Mouse (Mus musculus): ENCODE data around the gene Msi2. TPM values are rescaled to one million over a fixed set of nuclear protein-coding genes. Genes with fewer than 3 reads are reported as not detected.

Msi2 gene
- 20.0 and 25.6 TPM in 2 replicates for polyA plus RNA-seq (2014; fragmentation: Nextera tagmentation; extraction: Ambion mirVana)

DNA sequence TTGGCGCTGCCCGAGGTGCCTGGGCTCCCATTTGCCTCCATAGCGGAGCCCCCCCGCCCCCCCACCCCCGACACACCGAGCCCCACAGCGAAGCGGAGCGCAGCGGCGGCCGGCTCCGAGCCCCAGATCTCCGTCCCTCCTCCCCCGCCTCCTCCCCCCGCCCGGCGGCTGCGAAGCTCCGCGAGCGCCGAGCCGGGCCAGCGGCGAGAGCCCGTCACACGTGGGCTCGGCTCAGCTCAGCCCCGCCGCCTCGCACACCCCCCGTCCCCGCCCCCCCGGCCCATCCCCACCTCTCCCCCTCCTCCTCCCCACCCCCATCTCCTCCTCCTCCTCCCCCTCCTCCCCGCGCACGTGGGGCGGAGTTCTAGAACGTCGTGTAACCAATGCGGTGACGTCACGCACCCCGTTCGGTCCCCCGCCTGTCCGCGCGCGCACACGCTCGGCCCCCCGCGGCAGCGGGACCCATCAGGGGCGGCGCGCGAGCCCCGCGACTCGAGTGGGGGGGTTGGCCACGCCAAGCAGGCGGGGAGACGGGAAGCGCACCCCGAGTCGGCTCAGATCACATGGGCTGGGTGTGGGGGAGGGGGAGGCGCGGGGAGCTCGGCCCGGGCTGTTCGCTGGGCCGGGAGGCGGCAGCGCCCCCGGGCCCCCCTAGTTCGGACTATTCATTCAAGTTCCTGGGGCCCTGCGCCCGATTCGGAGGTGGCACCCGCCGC, at the start of gene Msi2:
Gene Msi2, minus strand, starts transcription at position 464 of the 716 bp plus-strand sequence.
- peak within 1 kb of the TSS; percentile 85 for H3K27ac ChIP-seq (ENCODE audit: low read depth, low read length)
- peak within 1 kb of the TSS; percentile 85 for H3K4me3 ChIP-seq (ENCODE audit: low read depth, low read length)
- peak within 1 kb of the TSS; percentile 96 for H3K9ac ChIP-seq (replicated peaks; ENCODE audit: low read depth, low read length)
- WGBS: under 1% methylated on average over 36 of the region's 84 CpGs
- no peaks in the 10 kb centered on the region for H3K27me3 ChIP-seq (ENCODE audit: control insufficient read depth, insufficient read depth, low read length)
- H3K4me1 ChIP-seq (ENCODE audit: control insufficient read depth, insufficient read depth, low read length): peaks cover 17% of the 10 kb centered on the region; the same call in 1 of the 2 replicates
- H3K4me2 ChIP-seq (ENCODE audit: low read depth, low read length): peak within 1 kb of the TSS; percentile 57
- no peaks in the 10 kb centered on the region for H3K36me3 ChIP-seq (ENCODE audit: control insufficient read depth, insufficient read depth, low read length)
- peak; percentile 85 for ATAC-seq (ENCODE audit: low read depth)
- no peaks in the 10 kb centered on the region for H3K9me3 ChIP-seq (ENCODE audit: control insufficient read depth, low read length)

DNA sequence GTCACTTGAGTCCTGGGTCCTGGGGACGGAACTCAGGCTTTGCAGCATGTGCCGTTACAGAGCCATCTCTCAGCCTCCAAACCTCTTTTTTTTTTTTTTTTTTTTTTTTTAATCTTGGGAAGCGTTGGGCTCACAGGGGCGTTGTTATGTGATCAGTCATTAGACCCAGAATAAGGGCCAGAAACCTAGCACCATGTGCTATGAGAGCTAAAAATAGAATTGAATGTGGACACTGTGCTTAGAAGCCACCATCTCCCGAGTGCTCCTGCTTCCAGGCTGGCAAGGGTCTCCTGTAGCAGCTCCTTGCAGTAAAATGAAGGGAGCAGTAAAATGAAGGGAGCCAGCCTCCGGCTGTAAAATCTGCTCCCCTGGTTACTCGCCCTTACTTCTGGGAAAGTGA, 47.3 kb upstream of the Msi2 start:
- Histone ChIP-seq H3K27ac (ENCODE audit: low read depth, low read length) (no peak overlapping the region), H3K9me3 (ENCODE audit: control insufficient read depth, low read length) (no peaks in the 10 kb centered on the region)
- 30% methylated on average over 7 of the region's 7 CpGs for WGBS

DNA sequence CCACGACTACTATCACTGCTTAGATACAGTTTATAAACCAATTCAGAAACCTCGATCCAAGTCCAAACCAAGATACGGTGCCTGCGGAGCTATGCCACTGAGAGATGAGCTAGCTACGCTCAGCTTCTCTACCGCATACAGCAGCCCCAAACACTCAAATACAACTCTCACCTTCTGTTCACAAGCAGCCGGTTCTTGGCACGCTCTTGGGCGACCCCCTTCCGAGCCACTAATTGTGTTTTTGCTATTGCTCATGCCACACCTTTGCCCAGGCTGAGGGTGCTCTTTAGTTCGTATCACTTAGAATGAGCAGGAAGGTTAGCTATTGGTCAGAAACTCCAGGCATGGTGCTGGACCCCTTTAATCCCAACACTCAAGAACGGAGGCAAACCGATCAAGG, 45.1 kb upstream of the Msi2 start:
- Histone ChIP-seq H3K36me3 (ENCODE audit: control insufficient read depth, insufficient read depth, low read length) (no peaks in the 10 kb centered on the region), H3K27ac (ENCODE audit: low read depth, low read length) (no peak overlapping the region), H3K4me1 (ENCODE audit: control insufficient read depth, insufficient read depth, low read length) (no peaks in the 10 kb centered on the region; the same call in 1 of the 2 replicates), H3K4me2 (ENCODE audit: low read depth, low read length) (no peak overlapping the region), H3K9ac (replicated peaks; ENCODE audit: low read depth, low read length) (no peak overlapping the region), H3K27me3 (ENCODE audit: control insufficient read depth, insufficient read depth, low read length) (no peaks in the 10 kb centered on the region), H3K4me3 (ENCODE audit: low read depth, low read length) (no peak overlapping the region), H3K9me3 (ENCODE audit: control insufficient read depth, low read length) (no peaks in the 10 kb centered on the region)
- WGBS: 90% methylated on average over 13 of the region's 13 CpGs
- no peak for ATAC-seq (ENCODE audit: low read depth)

More for the DNA sequence above, 47.3 kb upstream of the Msi2 start:
- Histone ChIP-seq H3K27me3 (ENCODE audit: control insufficient read depth, insufficient read depth, low read length) (no peaks in the 10 kb centered on the region), H3K36me3 (ENCODE audit: control insufficient read depth, insufficient read depth, low read length) (no peaks in the 10 kb centered on the region), H3K4me2 (ENCODE audit: low read depth, low read length) (no peak overlapping the region), H3K9ac (replicated peaks; ENCODE audit: low read depth, low read length) (no peak overlapping the region), H3K4me1 (ENCODE audit: control insufficient read depth, insufficient read depth, low read length) (no peaks in the 10 kb centered on the region; the same call in 1 of the 2 replicates), H3K4me3 (ENCODE audit: low read depth, low read length) (no peak overlapping the region)
- ATAC-seq (ENCODE audit: low read depth): no peak

DNA sequence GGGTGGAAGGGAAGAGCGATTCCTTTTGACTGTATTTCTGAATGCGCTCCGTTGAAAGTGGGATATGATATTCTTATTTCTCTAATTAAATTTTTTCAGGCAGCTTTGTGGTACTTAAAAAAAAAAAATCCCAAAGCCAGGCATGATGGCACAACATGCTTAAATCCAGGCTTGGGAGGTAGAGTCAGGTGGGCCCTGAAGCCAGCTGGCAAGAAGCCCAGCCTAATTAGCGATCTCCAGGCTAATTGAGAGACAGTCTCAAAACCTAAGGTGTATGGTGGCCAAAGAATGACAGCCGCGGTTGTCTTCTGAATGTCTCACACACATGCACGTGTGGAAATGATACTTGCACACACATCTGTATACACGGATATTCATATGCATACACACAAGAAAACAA, 41.2 kb upstream of the Msi2 start:
- H3K27me3 ChIP-seq (ENCODE audit: control insufficient read depth, insufficient read depth, low read length): no peaks in the 10 kb centered on the region
- no peak overlapping the region for H3K9ac ChIP-seq (replicated peaks; ENCODE audit: low read depth, low read length)
- no peaks in the 10 kb centered on the region for H3K36me3 ChIP-seq (ENCODE audit: control insufficient read depth, insufficient read depth, low read length)
- H3K4me3 ChIP-seq (ENCODE audit: low read depth, low read length): no peak overlapping the region
- no peak overlapping the region for H3K4me2 ChIP-seq (ENCODE audit: low read depth, low read length)
- no peak for ATAC-seq (ENCODE audit: low read depth)
- no peak overlapping the region for H3K27ac ChIP-seq (ENCODE audit: low read depth, low read length)
- H3K4me1 ChIP-seq (ENCODE audit: control insufficient read depth, insufficient read depth, low read length): no peaks in the 10 kb centered on the region
- WGBS: 86% methylated on average over 8 of the region's 8 CpGs
- no peaks in the 10 kb centered on the region for H3K9me3 ChIP-seq (ENCODE audit: control insufficient read depth, low read length)

DNA sequence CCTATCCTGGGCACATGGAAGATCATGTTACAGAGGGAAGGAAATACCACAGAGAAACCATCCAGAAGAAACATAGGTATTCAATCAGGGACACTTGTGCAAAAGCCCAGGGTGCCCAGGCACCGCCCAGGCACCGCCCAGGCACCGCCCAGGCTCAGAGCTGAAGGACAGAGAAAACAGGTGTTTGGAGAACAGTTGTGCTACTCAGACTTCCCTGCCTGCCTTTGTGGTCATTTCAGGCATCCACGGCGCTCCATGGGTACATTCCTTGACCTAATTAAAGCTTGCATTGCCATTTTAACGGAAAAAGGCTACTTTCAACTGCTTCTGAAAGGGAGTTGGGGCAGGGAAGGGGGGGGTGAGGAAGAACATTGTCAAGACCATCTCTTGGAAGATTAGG, 40.1 kb upstream of the Msi2 start:
- H3K9me3 ChIP-seq (ENCODE audit: control insufficient read depth, low read length): no peaks in the 10 kb centered on the region
- no peak overlapping the region for H3K4me3 ChIP-seq (ENCODE audit: low read depth, low read length)
- H3K4me1 ChIP-seq (ENCODE audit: control insufficient read depth, insufficient read depth, low read length): no peaks in the 10 kb centered on the region
- H3K36me3 ChIP-seq (ENCODE audit: control insufficient read depth, insufficient read depth, low read length): no peaks in the 10 kb centered on the region
- no peak for ATAC-seq (ENCODE audit: low read depth)
- H3K9ac ChIP-seq (replicated peaks; ENCODE audit: low read depth, low read length): no peak overlapping the region
- whole genome bisulfite sequencing: 35% methylated on average over 6 of the region's 6 CpGs
- no peaks in the 10 kb centered on the region for H3K27me3 ChIP-seq (ENCODE audit: control insufficient read depth, insufficient read depth, low read length)
- H3K4me2 ChIP-seq (ENCODE audit: low read depth, low read length): no peak overlapping the region
- no peak overlapping the region for H3K27ac ChIP-seq (ENCODE audit: low read depth, low read length)

DNA sequence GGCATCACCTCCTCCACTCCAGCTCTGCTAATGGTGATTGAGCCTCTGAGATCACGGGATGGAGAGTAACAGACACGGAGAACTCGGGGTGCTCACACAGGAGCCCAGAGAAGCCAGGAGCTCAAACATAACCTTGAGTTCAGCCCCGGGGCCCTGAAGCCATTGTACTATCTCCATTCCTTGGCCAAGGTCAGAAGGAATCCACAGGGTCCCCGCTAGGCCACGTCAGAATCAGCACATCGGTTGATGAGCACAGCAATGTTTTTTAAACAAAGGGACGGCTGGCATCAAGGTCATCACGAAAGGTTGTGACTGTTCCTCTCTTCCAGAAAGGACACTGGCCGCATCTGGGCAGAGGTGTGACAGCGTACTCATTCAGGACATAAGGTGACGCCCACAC, 27.0 kb upstream of the Msi2 start:
- H3K9ac ChIP-seq (replicated peaks; ENCODE audit: low read depth, low read length): no peak overlapping the region
- H3K4me2 ChIP-seq (ENCODE audit: low read depth, low read length): no peak overlapping the region
- H3K4me1 ChIP-seq (ENCODE audit: control insufficient read depth, insufficient read depth, low read length): no peaks in the 10 kb centered on the region
- H3K9me3 ChIP-seq (ENCODE audit: control insufficient read depth, low read length): no peaks in the 10 kb centered on the region
- WGBS: 87% methylated on average over 12 of the region's 12 CpGs
- no peak for ATAC-seq (ENCODE audit: low read depth)
- no peaks in the 10 kb centered on the region for H3K36me3 ChIP-seq (ENCODE audit: control insufficient read depth, insufficient read depth, low read length)
- H3K4me3 ChIP-seq (ENCODE audit: low read depth, low read length): no peak overlapping the region
- no peaks in the 10 kb centered on the region for H3K27me3 ChIP-seq (ENCODE audit: control insufficient read depth, insufficient read depth, low read length)
- H3K27ac ChIP-seq (ENCODE audit: low read depth, low read length): no peak overlapping the region

DNA sequence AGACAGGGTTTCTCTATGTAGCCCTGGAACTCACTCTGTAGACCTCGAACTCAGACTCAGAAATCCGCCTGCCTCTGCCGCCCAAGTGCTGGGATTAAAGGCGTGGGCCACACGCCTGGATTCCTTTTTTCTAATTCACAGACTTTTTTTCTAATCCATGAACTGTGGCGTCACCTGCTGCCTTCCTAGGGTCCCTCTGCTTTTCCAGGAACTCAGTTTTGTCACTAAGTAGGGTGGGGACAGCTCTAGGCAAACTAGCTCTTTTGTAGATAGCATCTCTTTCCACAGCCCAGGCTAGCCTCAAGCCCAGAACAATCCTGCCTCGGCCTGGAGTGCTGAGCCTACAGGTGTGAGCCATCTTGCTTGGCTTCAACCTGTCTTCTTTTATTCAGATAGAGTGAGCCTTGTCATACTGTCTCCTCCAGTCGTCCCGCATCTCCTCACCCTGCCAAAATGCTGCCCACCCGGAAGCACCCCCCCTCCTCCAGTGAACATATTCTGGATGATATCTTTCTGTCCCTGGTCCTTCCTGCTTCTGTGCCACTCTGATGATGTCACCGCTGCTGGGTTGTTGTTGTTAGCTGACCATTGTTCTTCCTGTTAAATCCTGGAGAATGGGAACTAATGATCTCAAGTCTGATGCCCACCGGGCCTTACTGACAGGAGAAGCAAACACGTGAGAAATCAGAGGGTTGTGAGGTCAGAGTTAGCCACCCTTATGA, 21.4 kb upstream of the Msi2 start:
- H3K36me3 ChIP-seq (ENCODE audit: control insufficient read depth, insufficient read depth, low read length): no peaks in the 10 kb centered on the region
- H3K27ac ChIP-seq (ENCODE audit: low read depth, low read length): no peak overlapping the region
- no peak overlapping the region for H3K9ac ChIP-seq (replicated peaks; ENCODE audit: low read depth, low read length)
- no peaks in the 10 kb centered on the region for H3K9me3 ChIP-seq (ENCODE audit: control insufficient read depth, low read length)
- WGBS: 88% methylated on average over 13 of the region's 13 CpGs
- no peaks in the 10 kb centered on the region for H3K27me3 ChIP-seq (ENCODE audit: control insufficient read depth, insufficient read depth, low read length)
- H3K4me1 ChIP-seq (ENCODE audit: control insufficient read depth, insufficient read depth, low read length): no peaks in the 10 kb centered on the region
- no peak overlapping the region for H3K4me3 ChIP-seq (ENCODE audit: low read depth, low read length)
- no peak overlapping the region for H3K4me2 ChIP-seq (ENCODE audit: low read depth, low read length)
- ATAC-seq (ENCODE audit: low read depth): no peak

DNA sequence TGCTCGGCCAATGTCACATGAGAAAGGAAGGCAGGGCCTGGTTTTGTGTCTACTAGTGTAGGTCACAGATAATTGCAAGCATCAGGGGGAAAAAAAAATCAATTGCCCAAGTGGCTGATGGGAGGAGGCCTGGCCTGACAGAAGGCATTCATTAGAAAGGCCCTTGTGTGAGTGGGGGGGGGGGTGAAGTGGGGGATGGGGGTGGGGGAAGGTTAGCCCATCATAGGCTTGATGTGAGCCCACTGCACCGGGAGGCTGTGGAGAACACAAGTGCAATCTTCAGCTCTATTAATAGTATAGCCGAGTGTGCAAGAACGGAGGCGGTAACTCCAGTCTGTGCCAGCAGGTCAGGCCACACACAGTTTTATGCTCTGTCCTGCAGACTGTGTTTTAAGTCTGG, 11.1 kb upstream of the Msi2 start:
- H3K36me3 ChIP-seq (ENCODE audit: control insufficient read depth, insufficient read depth, low read length): no peaks in the 10 kb centered on the region
- ATAC-seq (ENCODE audit: low read depth): no peak
- no peak overlapping the region for H3K4me3 ChIP-seq (ENCODE audit: low read depth, low read length)
- WGBS: 38% methylated on average over 5 of the region's 5 CpGs
- H3K9ac ChIP-seq (replicated peaks; ENCODE audit: low read depth, low read length): no peak overlapping the region
- H3K27ac ChIP-seq (ENCODE audit: low read depth, low read length): no peak overlapping the region
- H3K27me3 ChIP-seq (ENCODE audit: control insufficient read depth, insufficient read depth, low read length): no peaks in the 10 kb centered on the region
- no peaks in the 10 kb centered on the region; the same call in 1 of the 2 replicates for H3K4me1 ChIP-seq (ENCODE audit: control insufficient read depth, insufficient read depth, low read length)
- H3K9me3 ChIP-seq (ENCODE audit: control insufficient read depth, low read length): no peaks in the 10 kb centered on the region
- H3K4me2 ChIP-seq (ENCODE audit: low read depth, low read length): no peak overlapping the region

DNA sequence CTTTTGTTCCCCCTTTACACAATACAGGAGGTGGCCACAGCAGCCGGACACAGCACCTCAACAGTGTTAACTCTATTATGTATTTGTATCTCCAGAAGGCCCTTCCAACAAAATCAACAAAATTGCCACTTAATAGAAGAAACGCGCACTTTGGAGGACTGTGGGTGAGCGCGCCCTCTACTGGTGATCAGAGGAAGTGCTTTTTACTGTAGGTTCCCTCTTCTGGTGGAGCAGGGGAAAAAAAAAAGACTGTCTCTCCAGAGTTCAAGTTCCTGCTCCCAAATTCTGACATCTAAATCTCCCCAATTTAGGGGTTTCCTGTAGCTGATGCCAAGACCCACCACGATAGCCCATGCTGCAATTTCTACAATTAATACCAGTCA, 10.2 kb upstream of the Msi2 start:
- WGBS: 3% methylated on average over 6 of the region's 6 CpGs
- 0 out of 2 replicates have a peak, but pooled peaks have one; percentile 9 for ATAC-seq (ENCODE audit: low read depth)
- Histone ChIP-seq H3K9ac (replicated peaks; ENCODE audit: low read depth, low read length) (no peak overlapping the region), H3K27me3 (ENCODE audit: control insufficient read depth, insufficient read depth, low read length) (no peaks in the 10 kb centered on the region), H3K4me3 (ENCODE audit: low read depth, low read length) (no peak overlapping the region), H3K27ac (ENCODE audit: low read depth, low read length) (no peak overlapping the region), H3K4me2 (ENCODE audit: low read depth, low read length) (no peak overlapping the region), H3K9me3 (ENCODE audit: control insufficient read depth, low read length) (no peaks in the 10 kb centered on the region), H3K36me3 (ENCODE audit: control insufficient read depth, insufficient read depth, low read length) (no peaks in the 10 kb centered on the region), H3K4me1 (ENCODE audit: control insufficient read depth, insufficient read depth, low read length) (no peaks in the 10 kb centered on the region; the same call in 1 of the 2 replicates)

Data from neural tube, embryonic 14.5 days (tissue).